Mouse (Mus musculus) gastrocnemius, postnatal 4 days (tissue): Measurements from ENCODE around the gene Cdk12. TPM values are rescaled to one million over a fixed set of nuclear protein-coding genes. Genes with fewer than 3 reads are reported as not detected.
A peak's percentile ranks its signal among the peaks of the same experiment; 100 is the strongest.
"Not testable (repeated sequence)": the region's sequence is repeated elsewhere in the genome, so short reads cannot be mapped to it uniquely, and the experiment has no call there.

ENCODE experiments used
- DNase-seq, 2 experiments: peaks; one replicate each; pipeline ENCODE4 v3.0.0; 2021 to 2022; ENCODE audit warnings: low spot score in 2 of 2, mixed read lengths in 2 of 2
- long read RNA-seq, 2 experiments: library from polyadenylated mRNA; stranded (forward); transcript quantifications; one replicate each; pipeline ENCODE4 v2.0.0; 2021
- total RNA-seq, 2 experiments: library from RNA; stranded (reverse); gene quantifications; 2 replicates each; pipeline ENCODE4 v1.2.3; 2021

Cdk12 gene
- total RNA-seq: 10 to 100 TPM; 28.5 to 31.0 TPM
- long read RNA-seq, experiment 1, partial matches to known transcripts: 0 of 4 reads
- long read RNA-seq, experiment 1, other reads (novel, unspliced or antisense): 4 of 4 reads
- long read RNA-seq, experiment 2, full-length matches to known transcripts: 1 of 5 reads
- long read RNA-seq, experiment 2, partial matches to known transcripts: 0 of 5 reads
- long read RNA-seq, experiment 2, other reads (novel, unspliced or antisense): 4 of 5 reads

- DNase-seq: peak; percentile 91 to 96
Observed at GRCm38 (mm10) chr11:98202641-98203350, at the start of gene Cdk12. Cdk12 (plus strand) TSS chr11:98203059.

- no peak for DNase-seq
Observed at GRCm38 (mm10) chr11:98155094-98155493, 47.8 kb upstream of the Cdk12 start.

GRCm38 (mm10) chr11:98168400-98168799, 34.5 kb upstream of the Cdk12 start:
- no peak for DNase-seq

GRCm38 (mm10) chr11:98182149-98182548, 20.7 kb upstream of the Cdk12 start:
- not testable (repeated sequence) for DNase-seq

GRCm38 (mm10) chr11:98187640-98188395, 15.0 kb upstream of the Cdk12 start:
- DNase-seq: no peak

- no peak for DNase-seq
Observed at GRCm38 (mm10) chr11:98190820-98191219, 12.0 kb upstream of the Cdk12 start.

- DNase-seq: peak; percentile 80 to 92
Observed at GRCm38 (mm10) chr11:98192901-98193805, 9.7 kb upstream of the Cdk12 start, which contains the start of gene Med1. Med1 (minus strand) TSS chr11:98193293.

- DNase-seq: peak in 1 of 2 experiments; percentile 24
Observed at GRCm38 (mm10) chr11:98201791-98202640, 843 bp upstream of the Cdk12 start.

- peak in 1 of 2 experiments; percentile 48 for DNase-seq
Observed at GRCm38 (mm10) chr11:98203351-98203911, 572 bp downstream of the Cdk12 start.

- peak in 1 of 2 experiments; percentile 19 for DNase-seq
Observed at GRCm38 (mm10) chr11:98203931-98204421, 1.1 kb downstream of the Cdk12 start.

- DNase-seq: no peak
Observed at GRCm38 (mm10) chr11:98205463-98205862, 2.6 kb downstream of the Cdk12 start.

- not testable (repeated sequence) for DNase-seq
Observed at GRCm38 (mm10) chr11:98206281-98206680, 3.4 kb downstream of the Cdk12 start.

GRCm38 (mm10) chr11:98209661-98210060, 6.8 kb downstream of the Cdk12 start:
- not testable (repeated sequence) for DNase-seq

GRCm38 (mm10) chr11:98213311-98213710, 10.5 kb downstream of the Cdk12 start:
- no peak for DNase-seq

GRCm38 (mm10) chr11:98226349-98226748, 23.5 kb downstream of the Cdk12 start:
- DNase-seq: no peak

- no peak for DNase-seq
Observed at GRCm38 (mm10) chr11:98238416-98238815, 35.6 kb downstream of the Cdk12 start.

GRCm38 (mm10) chr11:98238995-98239394, 36.1 kb downstream of the Cdk12 start:
- no peak for DNase-seq

- not testable (repeated sequence) for DNase-seq
Observed at GRCm38 (mm10) chr11:98242910-98243309, 40.1 kb downstream of the Cdk12 start.

GRCm38 (mm10) chr11:98244415-98244814, 41.6 kb downstream of the Cdk12 start:
- no peak for DNase-seq
